Mouse (Mus musculus) forebrain, embryonic 13.5 days (tissue): ENCODE results near the gene Cenpf. TPM values are rescaled to one million over a fixed set of nuclear protein-coding genes. Genes with fewer than 3 reads are reported as not detected.

ENCODE experiments used
- ATAC-seq: fragments of 200-750 bp; cut with Nextera tagmentation; 2 replicates; pipeline ENCODE4 v1.8.0; 2017
- H3K27ac ChIP-seq: fragments of 300-500 bp; sonication (generic); 2 replicates; pipeline ENCODE4 v1.5.1; 2015; ENCODE audit warnings: inconsistent platforms, mild to moderate bottlenecking, moderate library complexity
- H3K27me3 ChIP-seq: fragments of 300-500 bp; sonication (generic); 2 replicates; pipeline ENCODE4 v1.6.1; 2015; ENCODE audit warnings: mild to moderate bottlenecking, inconsistent platforms
- H3K36me3 ChIP-seq: fragments of 300-500 bp; sonication (generic); 2 replicates; pipeline ENCODE4 v1.6.1; 2015; ENCODE audit warnings: mild to moderate bottlenecking, inconsistent platforms; ENCODE audit not compliant: poor library complexity, severe bottlenecking
- H3K4me1 ChIP-seq: fragments of 300-500 bp; sonication (generic); 2 replicates; pipeline ENCODE4 v1.6.1; 2015; ENCODE audit warnings: inconsistent platforms
- H3K4me2 ChIP-seq: fragments of 300-500 bp; sonication (generic); 2 replicates; pipeline ENCODE4 v1.6.1; 2015; ENCODE audit warnings: inconsistent platforms, mild to moderate bottlenecking, moderate library complexity
- H3K4me3 ChIP-seq: fragments of 300-500 bp; sonication (generic); 2 replicates; pipeline ENCODE4 v1.5.1; 2015; ENCODE audit warnings: mild to moderate bottlenecking, inconsistent platforms
- H3K9ac ChIP-seq: fragments of 300-500 bp; sonication (generic); 2 replicates; pipeline ENCODE4 v1.6.1; 2015; ENCODE audit warnings: mild to moderate bottlenecking, inconsistent platforms
- H3K9me3 ChIP-seq: fragments of 300-500 bp; sonication (generic); replicated peaks from 2 replicates; pipeline ENCODE4 v1.6.1; 2016; ENCODE audit warnings: inconsistent platforms
- WGBS: fragments of 180-500 bp; shearing (Covaris S2); methylation state at CpG from one replicate; pipeline ENCODE4 v1.1.7; 2015; 5-methylcytosine and 5-hydroxymethylcytosine counted together
- polyA plus RNA-seq: library from polyadenylated mRNA; unstranded; fragments of >200 nt; fragmentation: Nextera tagmentation; extraction: Ambion mirVana; gene quantifications from 2 replicates; pipeline ENCODE4 v1.2.1, GENCODE M21; 2015

The Cenpf gene
- 119 and 123 TPM in 2 replicates for polyA plus RNA-seq

GRCm38 (mm10) chr1:189687654-189688387 lies at the start of gene Cenpf:
Gene Cenpf (minus strand): TSS chr1:189688086.
- H3K4me2 ChIP-seq: peak within 1 kb of the TSS; percentile 90
- H3K27me3 ChIP-seq: no peaks in the 10 kb centered on the region
- WGBS: under 1% methylated on average over 53 of the region's 55 CpGs
- 0 out of 2 replicates have a peak within 1 kb of the TSS, but pooled peaks have one; percentile 10 for H3K27ac ChIP-seq
- H3K4me3 ChIP-seq: peak within 1 kb of the TSS; percentile 86
- peaks cover 26% of the 10 kb centered on the region for H3K36me3 ChIP-seq
- no peaks in the 10 kb centered on the region for H3K9me3 ChIP-seq
- peaks cover 41% of the 10 kb centered on the region for H3K4me1 ChIP-seq
- H3K9ac ChIP-seq: peak within 1 kb of the TSS; percentile 82
- peak; percentile 100 for ATAC-seq

GRCm38 (mm10) chr1:189732156-189732555 lies 44.3 kb upstream of the Cenpf start:
- no peak overlapping the region for H3K27ac ChIP-seq
- H3K9me3 ChIP-seq: no peaks in the 10 kb centered on the region
- no peak for ATAC-seq
- H3K9ac ChIP-seq: no peak overlapping the region
- H3K4me2 ChIP-seq: no peak overlapping the region
- H3K36me3 ChIP-seq: no peaks in the 10 kb centered on the region
- no peak overlapping the region for H3K4me3 ChIP-seq
- H3K4me1 ChIP-seq: peaks cover 17% of the 10 kb centered on the region
- WGBS: 80% methylated on average over 8 of the region's 8 CpGs
- H3K27me3 ChIP-seq: peaks cover 49% of the 10 kb centered on the region

GRCm38 (mm10) chr1:189731697-189732096 lies 43.8 kb upstream of the Cenpf start:
- H3K4me3 ChIP-seq: no peak overlapping the region
- ATAC-seq: no peak
- no peak overlapping the region for H3K4me2 ChIP-seq
- H3K27ac ChIP-seq: no peak overlapping the region
- H3K9me3 ChIP-seq: no peaks in the 10 kb centered on the region
- WGBS: 65% methylated on average over 10 of the region's 10 CpGs
- H3K36me3 ChIP-seq: no peaks in the 10 kb centered on the region
- peaks cover 17% of the 10 kb centered on the region for H3K4me1 ChIP-seq
- no peak overlapping the region for H3K9ac ChIP-seq
- H3K27me3 ChIP-seq: peaks cover 54% of the 10 kb centered on the region

- Histone ChIP-seq H3K9ac (no peak overlapping the region), H3K9me3 (peaks cover 3% of the 10 kb centered on the region; the same call in 1 of the 2 replicates), H3K4me3 (peak overlapping the region; percentile 50), H3K27ac (no peak overlapping the region), H3K4me1 (peaks cover 17% of the 10 kb centered on the region), H3K36me3 (no peaks in the 10 kb centered on the region), H3K27me3 (peaks cover 68% of the 10 kb centered on the region), H3K4me2 (peak overlapping the region; percentile 74)
- WGBS: 9% methylated on average over 17 of the region's 17 CpGs
- ATAC-seq: no peak
Observed at GRCm38 (mm10) chr1:189729141-189729815, 41.4 kb upstream of the Cenpf start.

GRCm38 (mm10) chr1:189728784-189729115 lies 40.9 kb upstream of the Cenpf start:
- no peak for ATAC-seq
- Histone ChIP-seq H3K9ac (peak overlapping the region; percentile 65), H3K4me2 (peak overlapping the region; percentile 74), H3K4me1 (peaks cover 17% of the 10 kb centered on the region), H3K9me3 (peaks cover 3% of the 10 kb centered on the region; the same call in 1 of the 2 replicates), H3K27ac (no peak overlapping the region), H3K27me3 (peaks cover 68% of the 10 kb centered on the region), H3K36me3 (no peaks in the 10 kb centered on the region), H3K4me3 (peak overlapping the region; percentile 50)
- 0% methylated on average over 15 of the region's 15 CpGs for WGBS

- WGBS: under 1% methylated on average over 76 of the region's 98 CpGs
- ATAC-seq: peak; percentile 88
- H3K9ac ChIP-seq: peak within 1 kb of the TSS; percentile 65
- no peak within 1 kb of the TSS for H3K27ac ChIP-seq
- peaks cover 68% of the 10 kb centered on the region for H3K27me3 ChIP-seq
- peaks cover 17% of the 10 kb centered on the region for H3K4me1 ChIP-seq
- no peaks in the 10 kb centered on the region for H3K36me3 ChIP-seq
- peak within 1 kb of the TSS; percentile 50 for H3K4me3 ChIP-seq
- H3K4me2 ChIP-seq: peak within 1 kb of the TSS; percentile 74
- H3K9me3 ChIP-seq: peaks cover 3% of the 10 kb centered on the region; the same call in 1 of the 2 replicates
Observed at GRCm38 (mm10) chr1:189727884-189728783, 40.2 kb upstream of the Cenpf start, which contains the start of gene Ptpn14. Gene Ptpn14 (plus strand): TSS chr1:189728268.

GRCm38 (mm10) chr1:189727346-189727883 lies 39.5 kb upstream of the Cenpf start:
- Histone ChIP-seq H3K4me1 (peaks cover 17% of the 10 kb centered on the region), H3K4me3 (peak overlapping the region; percentile 50), H3K27ac (no peak overlapping the region), H3K36me3 (no peaks in the 10 kb centered on the region), H3K4me2 (peak overlapping the region; percentile 74), H3K27me3 (peaks cover 64% of the 10 kb centered on the region), H3K9me3 (peaks cover 3% of the 10 kb centered on the region; the same call in 1 of the 2 replicates), H3K9ac (peak overlapping the region; percentile 65; the same call in 1 of the 2 replicates)
- 2% methylated on average over 22 of the region's 22 CpGs for WGBS
- ATAC-seq: peak; percentile 5

- Histone ChIP-seq H3K4me1 (peaks cover 17% of the 10 kb centered on the region), H3K4me2 (no peak overlapping the region), H3K27me3 (peaks cover 59% of the 10 kb centered on the region), H3K36me3 (no peaks in the 10 kb centered on the region), H3K4me3 (no peak overlapping the region), H3K9me3 (peaks cover 3% of the 10 kb centered on the region; the same call in 1 of the 2 replicates), H3K27ac (no peak overlapping the region), H3K9ac (no peak overlapping the region)
- WGBS: 69% methylated on average over 4 of the region's 4 CpGs
- no peak for ATAC-seq
Observed at GRCm38 (mm10) chr1:189726121-189726520, 38.2 kb upstream of the Cenpf start.

- H3K9me3 ChIP-seq: no peaks in the 10 kb centered on the region
- no peaks in the 10 kb centered on the region for H3K4me1 ChIP-seq
- no peak overlapping the region for H3K27ac ChIP-seq
- H3K27me3 ChIP-seq: no peaks in the 10 kb centered on the region
- H3K4me2 ChIP-seq: no peak overlapping the region
- no peak for ATAC-seq
- H3K4me3 ChIP-seq: no peak overlapping the region
- H3K36me3 ChIP-seq: no peaks in the 10 kb centered on the region
- no peak overlapping the region for H3K9ac ChIP-seq
- 84% methylated on average over 5 of the region's 5 CpGs for WGBS
Observed at GRCm38 (mm10) chr1:189718600-189718999, 30.7 kb upstream of the Cenpf start.

- ATAC-seq: no peak
- Histone ChIP-seq H3K4me1 (no peaks in the 10 kb centered on the region), H3K4me2 (no peak overlapping the region), H3K4me3 (no peak overlapping the region), H3K9me3 (no peaks in the 10 kb centered on the region), H3K36me3 (no peaks in the 10 kb centered on the region), H3K27me3 (no peaks in the 10 kb centered on the region), H3K9ac (no peak overlapping the region), H3K27ac (no peak overlapping the region)
- 92% methylated on average over 11 of the region's 11 CpGs for WGBS
Observed at GRCm38 (mm10) chr1:189717546-189717945, 29.7 kb upstream of the Cenpf start.

- H3K36me3 ChIP-seq: no peaks in the 10 kb centered on the region
- no peak overlapping the region for H3K4me2 ChIP-seq
- ATAC-seq: no peak
- H3K4me1 ChIP-seq: no peaks in the 10 kb centered on the region
- no peak overlapping the region for H3K9ac ChIP-seq
- H3K27me3 ChIP-seq: no peaks in the 10 kb centered on the region
- H3K4me3 ChIP-seq: no peak overlapping the region
- H3K9me3 ChIP-seq: no peaks in the 10 kb centered on the region
- WGBS: 77% methylated on average over 19 of the region's 19 CpGs
- H3K27ac ChIP-seq: no peak overlapping the region
Observed at GRCm38 (mm10) chr1:189715915-189716797, 28.3 kb upstream of the Cenpf start.
